Mouse (Mus musculus) c-Kit-positive CD71-negative TER-119-negative erythroid progenitor cells, embryonic 14.5 days (primary cell): Measurements from ENCODE around the gene Man2b2.

Experiments used
- DNase-seq: peaks from one replicate; pipeline ENCODE4 v3.0.0-alpha.2; 2013; ENCODE audit warnings: low read depth

Man2b2 gene

GRCm38 (mm10) chr5:36766958-36767703 lies 63.3 kb downstream of the Man2b2 start:
- DNase-seq = no peak

DNA sequence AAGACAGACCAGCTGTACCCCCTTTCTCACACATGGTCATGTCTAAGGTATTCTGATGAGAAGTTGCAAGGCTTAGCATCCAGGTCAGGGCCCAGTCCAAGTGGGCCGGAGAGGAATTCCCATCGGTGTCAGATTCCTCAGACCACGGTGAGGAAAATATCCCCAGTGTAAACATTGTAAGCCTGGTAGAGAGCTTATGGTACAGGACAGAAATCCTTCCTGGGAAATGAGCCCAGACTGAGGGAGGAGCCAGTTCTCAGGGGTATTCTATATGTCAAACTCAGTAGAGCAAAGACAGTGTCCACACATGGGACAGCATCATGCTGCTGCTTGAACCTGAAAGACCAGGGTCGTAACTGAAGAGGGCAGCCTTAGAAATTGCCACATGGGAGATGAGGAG lies 70.6 kb downstream of the Man2b2 start:
- no peak for DNase-seq

GRCm38 (mm10) chr5:36757033-36757432 lies 73.4 kb downstream of the Man2b2 start:
- no peak for DNase-seq
